Mouse (Mus musculus): ENCODE measurements at regions not wholly inside any gene's neighbourhood (a gene's known extent, or its start where the extent isn't known, plus 50 kb on each side); places are given as distances from the start of the nearest gene placed in this dataset.

GRCm38 (mm10) chr10:17559370-17559955 is 163.6 kb upstream of the Cited2 start:
- no peak for TF ChIP-seq EP300 (IDR thresholded peaks at IDR 0.05; ENCODE audit: low read depth)
- TF ChIP-seq CTCF (IDR thresholded peaks at IDR 0.05; ENCODE audit: low read depth): no peak

All from liver, embryonic 14.5 days (tissue).